Mouse (Mus musculus): Measurements from ENCODE around the gene Slc6a4.
"Not testable (repeated sequence)": the region's sequence is repeated elsewhere in the genome, so short reads cannot be mapped to it uniquely, and the experiment has no call there.

The Slc6a4 gene

DNA sequence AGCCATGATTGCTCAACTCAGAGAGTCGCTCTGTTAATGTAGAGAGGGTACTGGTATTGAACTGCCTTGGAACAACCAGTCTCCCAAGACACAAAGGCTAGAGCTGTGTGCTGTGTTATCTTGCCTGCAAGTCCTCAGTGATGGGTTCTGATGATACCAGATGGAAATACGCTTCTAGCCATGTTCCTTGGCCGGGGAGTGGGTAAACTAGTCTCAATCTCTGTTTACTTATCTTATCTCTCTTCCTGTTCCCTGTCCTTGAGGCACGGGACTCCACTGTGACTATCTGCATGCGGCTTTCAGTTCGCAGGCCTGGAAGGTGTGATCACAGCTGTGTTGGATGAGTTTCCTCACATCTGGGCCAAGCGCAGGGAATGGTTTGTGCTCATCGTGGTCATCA is 21.1 kb downstream of the Slc6a4 start:
- DNase-seq (ENCODE audit: low read depth, low spot score), result no peak

DNA sequence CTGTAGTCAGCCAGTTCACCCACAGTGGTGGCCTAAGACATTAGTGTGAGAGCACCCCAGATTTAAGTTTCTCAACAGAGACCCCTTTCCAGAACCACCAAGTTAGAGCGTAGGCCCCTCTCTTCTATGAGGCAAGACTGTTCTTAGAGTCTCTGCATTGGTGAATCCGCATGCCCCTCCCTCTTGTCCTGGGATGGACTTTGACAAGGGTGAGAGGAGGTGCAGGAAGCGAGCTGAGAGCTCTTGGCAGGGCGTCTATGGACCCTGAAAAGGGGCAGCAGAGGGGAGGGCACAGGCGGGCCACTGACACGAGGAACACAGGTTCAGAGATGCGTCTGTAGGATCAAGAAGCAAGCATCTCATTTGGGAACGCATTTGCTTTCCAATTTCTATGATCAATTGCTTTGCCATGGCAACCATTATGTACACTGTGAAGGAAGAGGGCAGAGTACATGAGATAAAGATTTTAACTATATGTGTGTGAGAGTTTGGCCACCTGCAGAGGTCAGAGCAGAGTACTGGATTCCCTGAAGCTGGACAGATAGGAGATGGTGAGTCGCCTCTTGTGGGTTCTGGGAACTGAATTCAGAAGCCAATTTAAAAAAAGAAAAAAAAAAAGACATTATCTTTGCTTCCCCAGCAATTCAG is 23.5 kb downstream of the Slc6a4 start:
- no peak for DNase-seq (ENCODE audit: low read depth, low spot score)

GRCm38 (mm10) chr11:77026559-77026958 is 28.2 kb downstream of the Slc6a4 start:
- no peak for DNase-seq (ENCODE audit: low read depth, low spot score)

DNA sequence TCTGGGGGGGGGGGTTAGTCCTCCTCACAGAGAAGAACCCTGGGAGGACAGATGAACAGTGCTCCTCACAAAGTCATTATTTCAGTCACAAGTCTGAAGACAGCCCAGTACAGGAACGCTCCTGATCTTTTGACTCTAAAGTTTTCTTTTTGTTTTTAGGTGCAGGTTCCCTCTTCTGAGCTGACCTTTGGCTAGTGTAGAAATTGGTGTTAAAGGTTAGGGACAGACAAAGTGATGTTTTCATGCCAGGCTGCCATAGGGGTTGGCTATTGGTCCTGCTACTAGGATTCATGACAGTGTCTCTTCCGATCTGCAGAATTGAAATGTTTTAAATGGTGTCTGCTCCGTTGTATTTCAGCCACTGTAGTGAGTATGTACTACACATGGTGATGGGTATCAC is 29.8 kb downstream of the Slc6a4 start:
- no peak for DNase-seq (ENCODE audit: low read depth, low spot score)

DNA sequence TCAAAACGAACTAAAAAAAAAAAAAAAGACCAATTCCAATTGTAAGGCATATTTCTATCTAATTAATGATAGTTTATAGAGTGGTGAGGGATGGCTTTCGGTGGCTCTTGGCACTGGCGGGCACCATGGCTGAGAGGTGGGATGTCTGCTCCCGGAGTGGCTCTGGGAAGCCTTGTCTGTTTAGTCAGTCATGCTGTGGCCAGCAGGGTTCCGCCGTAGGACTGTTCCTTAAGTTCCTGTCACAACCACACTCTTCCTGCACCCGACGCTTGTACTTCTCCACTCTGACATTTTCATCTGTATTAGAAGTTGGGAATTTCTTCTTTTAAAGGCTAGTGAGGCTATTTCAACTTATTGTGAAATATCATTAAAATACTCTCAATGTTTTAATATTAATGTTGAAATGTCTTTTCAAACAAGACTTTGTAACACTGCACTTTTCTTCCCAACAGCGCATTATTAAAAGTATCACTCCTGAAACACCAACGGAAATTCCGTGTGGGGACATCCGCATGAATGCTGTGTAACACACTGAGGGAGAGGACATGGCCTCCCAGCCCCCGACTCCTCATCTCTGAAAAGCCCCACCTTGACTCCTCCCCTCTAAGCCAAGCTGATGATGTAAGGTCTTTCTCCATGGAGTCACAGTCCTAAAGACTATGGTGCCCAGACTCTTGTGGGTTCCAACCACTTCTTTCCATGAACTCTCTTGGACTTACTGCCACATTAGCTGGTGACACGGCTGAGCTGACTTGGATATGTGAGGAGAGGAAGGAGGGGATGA is 32.9 kb downstream of the Slc6a4 start:
- DNase-seq (ENCODE audit: low read depth, low spot score), result no peak

DNA sequence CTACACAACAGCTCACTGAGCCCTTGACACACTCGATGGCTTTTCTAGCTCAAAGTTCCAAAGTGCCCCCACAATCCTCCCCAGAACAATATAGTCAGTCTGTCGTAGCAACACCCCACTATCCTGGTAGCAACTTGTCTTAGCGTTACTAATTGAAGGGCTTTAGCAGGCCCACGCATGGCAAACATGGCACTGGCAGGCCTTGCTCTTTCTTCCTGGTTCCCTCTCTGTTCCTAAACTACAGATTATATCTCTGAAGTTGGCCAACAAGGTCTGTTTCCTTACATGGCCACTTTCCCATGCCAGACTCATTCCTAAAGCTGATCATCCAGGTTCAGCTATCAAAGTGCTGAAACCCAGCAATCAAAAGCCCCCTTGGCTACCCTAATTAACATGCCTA is 43.5 kb downstream of the Slc6a4 start:
- DNase-seq (ENCODE audit: low read depth, low spot score), result no peak

- no peak for DNase-seq (ENCODE audit: low read depth, low spot score)
These were observed 44.4 kb downstream of the Slc6a4 start for GRCm38 (mm10) chr11:77042816-77043215.

- no peak for DNase-seq (ENCODE audit: low read depth, low spot score)
These were observed 63.5 kb downstream of the Slc6a4 start for GRCm38 (mm10) chr11:77061951-77062350.

- DNase-seq (ENCODE audit: low read depth, low spot score), result no peak
These were observed 65.0 kb downstream of the Slc6a4 start for GRCm38 (mm10) chr11:77063406-77063805.

DNA sequence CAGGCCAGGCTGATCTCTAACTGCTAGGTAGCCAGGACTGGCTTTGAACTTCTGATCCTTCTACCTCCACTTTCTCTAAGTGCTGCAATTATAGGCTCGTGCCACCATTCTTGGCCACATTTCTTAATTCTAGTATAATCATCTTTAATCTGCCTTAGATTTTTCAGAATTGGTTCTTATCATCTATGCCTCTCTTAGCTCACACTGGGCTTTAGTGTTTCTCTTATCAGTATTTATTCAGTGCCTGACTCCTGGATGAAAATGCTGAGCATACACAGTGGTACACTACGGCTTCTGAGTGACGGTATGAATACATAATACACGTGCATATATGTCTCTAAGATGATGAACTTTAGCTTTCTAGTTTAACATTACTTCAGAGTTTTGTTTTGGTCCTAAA is 70.4 kb downstream of the Slc6a4 start:
- DNase-seq (ENCODE audit: low read depth, low spot score), result no peak

- no peak for DNase-seq (ENCODE audit: low read depth, low spot score)
These were observed 72.3 kb downstream of the Slc6a4 start for GRCm38 (mm10) chr11:77070721-77071120.

- DNase-seq (ENCODE audit: low read depth, low spot score), result not testable (repeated sequence)
These were observed 78.9 kb downstream of the Slc6a4 start for GRCm38 (mm10) chr11:77077331-77077730.

- DNase-seq (ENCODE audit: low read depth, low spot score), result no peak
These were observed 79.4 kb downstream of the Slc6a4 start for GRCm38 (mm10) chr11:77077792-77078191.

- peak; percentile 88 for DNase-seq (ENCODE audit: low read depth, low spot score)
These were observed 80.1 kb downstream of the Slc6a4 start, which contains the start of gene Nsrp1 for GRCm38 (mm10) chr11:77078273-77079134. TSS of gene Nsrp1 (minus strand) at chr11:77078435.

GRCm38 (mm10) chr11:77079361-77079760 is 81.0 kb downstream of the Slc6a4 start:
- no peak for DNase-seq (ENCODE audit: low read depth, low spot score)
